Mouse (Mus musculus) CD4-positive helper T cell, adult 2 months (primary cell): ENCODE results near the gene Tnk1.

Experiments
- DNase-seq: peaks from one replicate; pipeline ENCODE4 v3.0.0-alpha.2; 2012; ENCODE audit warnings: low read depth, missing footprints, low spot score

Gene Tnk1

GRCm38 (mm10) chr11:69858113-69858998 is at the start of gene Tnk1:
Gene Tnk1 (minus strand): TSS chr11:69858730.
- DNase-seq = no peak

GRCm38 (mm10) chr11:69904311-69904710 is 45.8 kb upstream of the Tnk1 start:
- DNase-seq = no peak

GRCm38 (mm10) chr11:69902972-69903371 is 44.4 kb upstream of the Tnk1 start:
- no peak for DNase-seq

GRCm38 (mm10) chr11:69901993-69902392 is 43.5 kb upstream of the Tnk1 start:
- DNase-seq = no peak

- peak; percentile 96 for DNase-seq
Observed at GRCm38 (mm10) chr11:69901406-69901846, 42.9 kb upstream of the Tnk1 start.

GRCm38 (mm10) chr11:69900471-69901405 is 42.2 kb upstream of the Tnk1 start, which contains the start of the genes 2810408A11Rik and Neurl4:
Gene 2810408A11Rik (minus strand): TSS chr11:69900987.
Gene Neurl4 (plus strand): TSS chr11:69901072.
- peak; percentile 95 for DNase-seq

- no peak for DNase-seq
Observed at GRCm38 (mm10) chr11:69899870-69900269, 41.3 kb upstream of the Tnk1 start.

- DNase-seq = peak; percentile 83
Observed at GRCm38 (mm10) chr11:69895291-69895690, 36.8 kb upstream of the Tnk1 start, which contains the start of gene Acap1. Gene Acap1 (minus strand): TSS chr11:69895539.

- DNase-seq = peak; percentile 90
Observed at GRCm38 (mm10) chr11:69894671-69895070, 36.1 kb upstream of the Tnk1 start.

- DNase-seq = no peak
Observed at GRCm38 (mm10) chr11:69891482-69891881, 33.0 kb upstream of the Tnk1 start.

GRCm38 (mm10) chr11:69886907-69887635 is 28.5 kb upstream of the Tnk1 start:
- no peak for DNase-seq

GRCm38 (mm10) chr11:69884663-69885062 is 26.1 kb upstream of the Tnk1 start:
- no peak for DNase-seq

- no peak for DNase-seq
Observed at GRCm38 (mm10) chr11:69884240-69884639, 25.7 kb upstream of the Tnk1 start.

GRCm38 (mm10) chr11:69883527-69884151 is 25.1 kb upstream of the Tnk1 start:
- DNase-seq = no peak

- peak; percentile 65 for DNase-seq
Observed at GRCm38 (mm10) chr11:69883066-69883465, 24.5 kb upstream of the Tnk1 start.

GRCm38 (mm10) chr11:69881787-69882670 is 23.5 kb upstream of the Tnk1 start:
- no peak for DNase-seq

GRCm38 (mm10) chr11:69880853-69881603 is 22.5 kb upstream of the Tnk1 start, which contains the start of gene Kctd11:
Gene Kctd11 (minus strand): TSS chr11:69881406.
- peak; percentile 79 for DNase-seq

- peak; percentile 79 for DNase-seq
Observed at GRCm38 (mm10) chr11:69880506-69880852, 21.9 kb upstream of the Tnk1 start.

GRCm38 (mm10) chr11:69879711-69880110 is 21.2 kb upstream of the Tnk1 start:
- DNase-seq = no peak
